Mouse (Mus musculus): ENCODE results near the gene Xkrx. TPM values are rescaled to one million over a fixed set of nuclear protein-coding genes. Genes with fewer than 3 reads are reported as not detected.

Xkrx gene
- polyA plus RNA-seq, 1 experiment = 0.09 TPM

DNA sequence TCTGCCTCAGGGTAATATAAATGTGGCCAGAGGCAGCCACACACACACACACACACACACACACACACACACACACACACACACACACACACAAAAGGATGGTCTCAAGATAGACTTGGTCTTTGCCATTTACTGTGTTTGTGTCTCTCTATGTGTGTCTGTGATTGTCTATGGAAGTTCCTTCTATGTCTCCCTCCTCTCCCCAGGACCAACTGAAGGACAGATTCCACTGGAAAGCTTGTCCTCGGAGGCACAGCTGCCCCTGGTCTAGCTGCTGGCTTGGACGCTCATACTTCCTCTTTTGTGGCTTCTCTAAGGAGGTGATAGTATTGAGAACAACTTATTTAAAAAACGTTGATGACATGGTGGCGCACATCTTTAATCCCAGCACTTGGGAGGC, 1.6 kb upstream of the Xkrx start:
- Histone ChIP-seq H3K36me3 (ENCODE audit: control insufficient read depth, insufficient read depth) (no peaks in the 10 kb centered on the region), H3K79me2 (ENCODE audit: control insufficient read depth, insufficient read depth) (no peaks in the 10 kb centered on the region), H3ac (ENCODE audit: control insufficient read depth, insufficient read length, low read depth) (no peak overlapping the region), H3K79me3 (ENCODE audit: low read depth) (no peaks in the 10 kb centered on the region), H3K27me3 (ENCODE audit: control insufficient read depth, insufficient read depth, insufficient read length) (no peaks in the 10 kb centered on the region), H3K4me3 (ENCODE audit: insufficient read depth, poor library complexity, severe bottlenecking) (no peak overlapping the region)
- no peak for TF ChIP-seq FOSL1 (IDR thresholded peaks at IDR 0.05; ENCODE audit: insufficient read depth, low read length, poor library complexity, severe bottlenecking)
- TF ChIP-seq MYOG (IDR thresholded peaks at IDR 0.05; ENCODE audit: control insufficient read depth, extremely low read depth, insufficient read length) = no peak
- TF ChIP-seq CEBPB (IDR thresholded peaks at IDR 0.05; ENCODE audit: low read depth) = no peak
- no peak for TF ChIP-seq CTCF (IDR thresholded peaks at IDR 0.05; ENCODE audit: control insufficient read depth, insufficient read depth, insufficient read length)
- TF ChIP-seq MYOD1 (IDR thresholded peaks at IDR 0.05; ENCODE audit: control insufficient read depth, insufficient read length, low read depth) = no peak
- TF ChIP-seq USF1 (IDR thresholded peaks at IDR 0.05; ENCODE audit: low read depth) = no peak
- no peak for TF ChIP-seq MAX (IDR thresholded peaks at IDR 0.05)

- no peak overlapping the region for H3K4me3 ChIP-seq (ENCODE audit: insufficient read depth, poor library complexity, severe bottlenecking)
Observed at GRCm38 (mm10) chrX:134162826-134163225, 950 bp upstream of the Xkrx start.

GRCm38 (mm10) chrX:134160442-134160841, 1.4 kb downstream of the Xkrx start:
- no peaks in the 10 kb centered on the region for H3K79me3 ChIP-seq (ENCODE audit: low read depth)
- no peak for TF ChIP-seq MAX (IDR thresholded peaks at IDR 0.05)
- no peak for TF ChIP-seq MYOD1 (IDR thresholded peaks at IDR 0.05; ENCODE audit: control insufficient read depth, insufficient read length, low read depth)
- no peak for TF ChIP-seq MYOG (IDR thresholded peaks at IDR 0.05; ENCODE audit: control insufficient read depth, extremely low read depth, insufficient read length)
- no peak for TF ChIP-seq CTCF (IDR thresholded peaks at IDR 0.05; ENCODE audit: control insufficient read depth, insufficient read depth, insufficient read length)
- TF ChIP-seq CEBPB (IDR thresholded peaks at IDR 0.05; ENCODE audit: low read depth) = peak; percentile 51
- TF ChIP-seq USF1 (IDR thresholded peaks at IDR 0.05; ENCODE audit: low read depth) = no peak
- TF ChIP-seq FOSL1 (IDR thresholded peaks at IDR 0.05; ENCODE audit: insufficient read depth, low read length, poor library complexity, severe bottlenecking) = no peak
- no peak overlapping the region for H3K4me3 ChIP-seq (ENCODE audit: insufficient read depth, poor library complexity, severe bottlenecking)
- H3K79me2 ChIP-seq (ENCODE audit: control insufficient read depth, insufficient read depth) = no peaks in the 10 kb centered on the region
- H3K36me3 ChIP-seq (ENCODE audit: control insufficient read depth, insufficient read depth) = no peaks in the 10 kb centered on the region
- no peak overlapping the region for H3ac ChIP-seq (ENCODE audit: control insufficient read depth, insufficient read length, low read depth)
- H3K27me3 ChIP-seq (ENCODE audit: control insufficient read depth, insufficient read depth, insufficient read length) = no peaks in the 10 kb centered on the region

More at GRCm38 (mm10) chrX:134162826-134163225, 950 bp upstream of the Xkrx start:
- H3K36me3 ChIP-seq (ENCODE audit: control insufficient read depth, insufficient read depth) = no peaks in the 10 kb centered on the region
- H3K79me2 ChIP-seq (ENCODE audit: control insufficient read depth, insufficient read depth) = no peaks in the 10 kb centered on the region
- H3K79me3 ChIP-seq (ENCODE audit: low read depth) = no peaks in the 10 kb centered on the region
- TF ChIP-seq CEBPB (IDR thresholded peaks at IDR 0.05; ENCODE audit: low read depth) (no peak), FOSL1 (IDR thresholded peaks at IDR 0.05; ENCODE audit: insufficient read depth, low read length, poor library complexity, severe bottlenecking) (no peak), USF1 (IDR thresholded peaks at IDR 0.05; ENCODE audit: low read depth) (no peak), MAX (IDR thresholded peaks at IDR 0.05) (no peak), MYOD1 (IDR thresholded peaks at IDR 0.05; ENCODE audit: control insufficient read depth, insufficient read length, low read depth) (no peak), MYOG (IDR thresholded peaks at IDR 0.05; ENCODE audit: control insufficient read depth, extremely low read depth, insufficient read length) (no peak), CTCF (IDR thresholded peaks at IDR 0.05; ENCODE audit: control insufficient read depth, insufficient read depth, insufficient read length) (no peak)
- H3ac ChIP-seq (ENCODE audit: control insufficient read depth, insufficient read length, low read depth) = no peak overlapping the region
- H3K27me3 ChIP-seq (ENCODE audit: control insufficient read depth, insufficient read depth, insufficient read length) = no peaks in the 10 kb centered on the region

DNA sequence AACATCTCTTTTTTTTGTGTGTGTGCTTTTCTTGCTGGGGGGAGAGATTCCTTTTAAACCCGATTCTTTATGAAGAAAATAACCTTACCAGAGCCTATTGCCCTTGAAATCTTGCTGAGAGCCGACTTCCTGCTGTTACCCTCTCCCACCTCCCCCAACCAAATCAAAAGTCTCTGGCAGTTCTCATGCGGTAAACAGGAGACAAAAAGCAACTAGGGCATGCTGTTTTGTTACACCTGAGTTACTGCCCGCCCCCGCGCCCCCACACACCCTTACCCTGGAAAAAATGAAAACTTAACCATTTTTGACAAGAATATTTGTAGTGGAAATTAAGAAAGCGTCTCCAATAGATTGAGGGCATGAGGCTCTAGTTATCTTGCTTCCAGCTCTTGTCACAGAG, 3.7 kb downstream of the Xkrx start:
- H3K36me3 ChIP-seq (ENCODE audit: control insufficient read depth, insufficient read depth) = no peaks in the 10 kb centered on the region
- no peak overlapping the region for H3K4me3 ChIP-seq (ENCODE audit: insufficient read depth, poor library complexity, severe bottlenecking)
- no peaks in the 10 kb centered on the region for H3K27me3 ChIP-seq (ENCODE audit: control insufficient read depth, insufficient read depth, insufficient read length)
- no peaks in the 10 kb centered on the region for H3K79me3 ChIP-seq (ENCODE audit: low read depth)
- TF ChIP-seq CEBPB (IDR thresholded peaks at IDR 0.05; ENCODE audit: low read depth) (no peak), MYOG (IDR thresholded peaks at IDR 0.05; ENCODE audit: control insufficient read depth, extremely low read depth, insufficient read length) (no peak), MYOD1 (IDR thresholded peaks at IDR 0.05; ENCODE audit: control insufficient read depth, insufficient read length, low read depth) (no peak), CTCF (IDR thresholded peaks at IDR 0.05; ENCODE audit: control insufficient read depth, insufficient read depth, insufficient read length) (no peak), USF1 (IDR thresholded peaks at IDR 0.05; ENCODE audit: low read depth) (no peak), MAX (IDR thresholded peaks at IDR 0.05) (no peak), FOSL1 (IDR thresholded peaks at IDR 0.05; ENCODE audit: insufficient read depth, low read length, poor library complexity, severe bottlenecking) (no peak)
- no peak overlapping the region for H3ac ChIP-seq (ENCODE audit: control insufficient read depth, insufficient read length, low read depth)
- H3K79me2 ChIP-seq (ENCODE audit: control insufficient read depth, insufficient read depth) = no peaks in the 10 kb centered on the region

- TF ChIP-seq CTCF (IDR thresholded peaks at IDR 0.05; ENCODE audit: control insufficient read depth, insufficient read depth, insufficient read length) (no peak), MAX (IDR thresholded peaks at IDR 0.05) (no peak), MYOG (IDR thresholded peaks at IDR 0.05; ENCODE audit: control insufficient read depth, extremely low read depth, insufficient read length) (no peak), CEBPB (IDR thresholded peaks at IDR 0.05; ENCODE audit: low read depth) (no peak), USF1 (IDR thresholded peaks at IDR 0.05; ENCODE audit: low read depth) (no peak), MYOD1 (IDR thresholded peaks at IDR 0.05; ENCODE audit: control insufficient read depth, insufficient read length, low read depth) (no peak), FOSL1 (IDR thresholded peaks at IDR 0.05; ENCODE audit: insufficient read depth, low read length, poor library complexity, severe bottlenecking) (no peak)
- no peaks in the 10 kb centered on the region for H3K79me3 ChIP-seq (ENCODE audit: low read depth)
- no peaks in the 10 kb centered on the region for H3K36me3 ChIP-seq (ENCODE audit: control insufficient read depth, insufficient read depth)
- H3K27me3 ChIP-seq (ENCODE audit: control insufficient read depth, insufficient read depth, insufficient read length) = no peaks in the 10 kb centered on the region
- no peak overlapping the region for H3K4me3 ChIP-seq (ENCODE audit: insufficient read depth, poor library complexity, severe bottlenecking)
- no peak overlapping the region for H3ac ChIP-seq (ENCODE audit: control insufficient read depth, insufficient read length, low read depth)
- no peaks in the 10 kb centered on the region for H3K79me2 ChIP-seq (ENCODE audit: control insufficient read depth, insufficient read depth)
Observed at GRCm38 (mm10) chrX:134141986-134142385, 19.9 kb downstream of the Xkrx start.

DNA sequence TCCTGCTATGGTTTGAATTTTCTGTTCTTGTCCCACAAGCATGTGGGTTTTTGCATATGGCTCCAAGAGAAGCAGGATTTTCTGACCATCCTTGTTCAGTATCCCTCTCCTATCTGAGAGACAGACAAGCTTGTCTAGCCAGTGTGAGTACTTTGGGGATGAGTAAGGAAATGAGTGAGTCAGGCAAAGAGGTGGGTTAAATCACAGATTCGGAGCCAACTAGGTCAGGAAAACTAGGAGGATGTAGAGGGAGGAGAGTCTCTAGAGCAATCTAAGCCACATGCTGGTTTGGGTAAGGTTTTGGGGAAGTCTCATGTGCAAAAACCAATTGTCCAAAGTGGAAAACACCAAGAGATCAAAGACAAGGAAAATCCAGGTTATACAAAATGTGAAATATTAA, 20.3 kb downstream of the Xkrx start:
- H3K79me2 ChIP-seq (ENCODE audit: control insufficient read depth, insufficient read depth) = no peaks in the 10 kb centered on the region
- H3K27me3 ChIP-seq (ENCODE audit: control insufficient read depth, insufficient read depth, insufficient read length) = no peaks in the 10 kb centered on the region
- TF ChIP-seq USF1 (IDR thresholded peaks at IDR 0.05; ENCODE audit: low read depth) = no peak
- no peak for TF ChIP-seq CEBPB (IDR thresholded peaks at IDR 0.05; ENCODE audit: low read depth)
- TF ChIP-seq MYOG (IDR thresholded peaks at IDR 0.05; ENCODE audit: control insufficient read depth, extremely low read depth, insufficient read length) = no peak
- TF ChIP-seq CTCF (IDR thresholded peaks at IDR 0.05; ENCODE audit: control insufficient read depth, insufficient read depth, insufficient read length) = no peak
- no peak for TF ChIP-seq MAX (IDR thresholded peaks at IDR 0.05)
- no peak for TF ChIP-seq MYOD1 (IDR thresholded peaks at IDR 0.05; ENCODE audit: control insufficient read depth, insufficient read length, low read depth)
- no peak for TF ChIP-seq FOSL1 (IDR thresholded peaks at IDR 0.05; ENCODE audit: insufficient read depth, low read length, poor library complexity, severe bottlenecking)
- no peak overlapping the region for H3ac ChIP-seq (ENCODE audit: control insufficient read depth, insufficient read length, low read depth)
- H3K79me3 ChIP-seq (ENCODE audit: low read depth) = no peaks in the 10 kb centered on the region
- H3K36me3 ChIP-seq (ENCODE audit: control insufficient read depth, insufficient read depth) = no peaks in the 10 kb centered on the region
- no peak overlapping the region for H3K4me3 ChIP-seq (ENCODE audit: insufficient read depth, poor library complexity, severe bottlenecking)

Measured in C2C12 (cell line).